Mouse (Mus musculus) frontal cortex, adult 2 months (tissue): ENCODE results near the gene Ppp1r14c. TPM values are rescaled to one million over a fixed set of nuclear protein-coding genes. Genes with fewer than 3 reads are reported as not detected.
A peak's percentile ranks its signal among the peaks of the same experiment; 100 is the strongest.
"Not testable (repeated sequence)": the region's sequence is repeated elsewhere in the genome, so short reads cannot be mapped to it uniquely, and the experiment has no call there.

ENCODE experiments used
- DNase-seq, 2 experiments: peaks; one replicate each; pipeline ENCODE4 v3.0.0; 2022; ENCODE audit warnings: low spot score in 1 of 2; ENCODE audit errors: extremely low spot score in 1 of 2
- polyA plus RNA-seq: library from polyadenylated mRNA; depleted of rRNA; stranded (reverse); fragments of >200 nt; gene quantifications from 2 replicates; pipeline ENCODE4 v1.2.3, GENCODE M21; 2012; rRNA removed

Ppp1r14c gene
- polyA plus RNA-seq, 1 experiment: 16.5 TPM

GRCm38 (mm10) chr10:3458686-3459085, 92.8 kb downstream of the Ppp1r14c start:
- DNase-seq: no peak

DNA sequence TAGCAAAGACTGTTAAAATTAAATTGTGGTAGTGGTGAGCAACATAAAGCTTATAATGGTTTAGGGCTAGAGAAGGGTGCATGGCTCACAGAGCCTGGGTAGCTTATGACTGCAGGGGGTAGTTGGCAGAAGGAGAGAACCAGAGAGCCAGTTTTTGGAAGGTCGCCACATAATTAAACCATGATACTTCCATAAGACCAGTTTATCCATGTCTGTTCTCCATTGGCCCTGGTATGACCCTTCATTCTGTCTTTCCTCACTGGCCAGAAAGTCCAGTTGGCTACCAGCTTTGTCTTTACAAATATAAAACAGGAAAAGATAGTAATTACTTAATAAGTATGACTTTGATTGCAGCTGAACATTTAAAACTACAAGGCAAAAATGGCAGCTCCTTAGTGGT, 95.0 kb downstream of the Ppp1r14c start:
- DNase-seq: no peak

- DNase-seq: no peak
Measured at GRCm38 (mm10) chr10:3466135-3466626, 100.3 kb downstream of the Ppp1r14c start.

DNA sequence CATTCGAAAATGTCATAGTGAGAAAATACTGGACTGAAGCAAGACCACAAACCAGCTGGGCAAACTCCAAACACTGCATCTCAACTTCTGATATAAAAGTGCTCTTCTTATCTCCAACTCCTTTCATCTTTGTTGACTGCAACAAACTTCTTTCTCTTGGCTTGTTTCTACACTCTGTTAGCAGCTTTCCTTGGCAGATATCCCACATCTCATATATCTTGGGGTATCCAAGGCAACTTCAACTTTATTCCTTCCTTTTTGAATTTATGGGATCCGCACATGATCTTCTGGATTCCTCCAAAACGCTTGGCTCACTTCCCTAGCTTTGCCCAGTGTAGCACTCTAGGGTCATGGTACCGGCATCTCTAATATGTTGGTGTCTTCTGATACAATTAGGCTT, 102.7 kb downstream of the Ppp1r14c start:
- no peak for DNase-seq

DNA sequence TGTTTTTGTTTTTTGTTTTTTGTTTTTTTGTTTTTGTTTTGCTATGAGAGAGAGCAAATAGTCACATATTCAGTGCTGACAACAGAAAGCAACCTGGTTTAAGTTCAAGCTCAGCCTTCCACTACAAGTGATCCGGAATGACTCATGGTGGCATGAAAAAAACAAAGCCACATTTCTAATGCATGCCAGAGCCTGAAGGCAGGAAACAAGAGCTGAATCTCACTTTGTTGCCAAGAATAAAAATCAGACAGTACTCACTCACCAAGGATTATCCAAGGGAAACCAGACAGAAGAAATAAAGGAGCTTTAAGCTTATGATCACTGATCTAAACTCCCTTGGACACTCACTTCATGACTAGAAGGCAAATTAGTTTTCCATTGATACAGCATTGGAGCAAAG, 110.8 kb downstream of the Ppp1r14c start:
- DNase-seq: no peak

- no peak for DNase-seq
Measured at GRCm38 (mm10) chr10:3479772-3480171, 113.9 kb downstream of the Ppp1r14c start.

- no peak for DNase-seq
Measured at GRCm38 (mm10) chr10:3490052-3490451, 124.2 kb downstream of the Ppp1r14c start.

DNA sequence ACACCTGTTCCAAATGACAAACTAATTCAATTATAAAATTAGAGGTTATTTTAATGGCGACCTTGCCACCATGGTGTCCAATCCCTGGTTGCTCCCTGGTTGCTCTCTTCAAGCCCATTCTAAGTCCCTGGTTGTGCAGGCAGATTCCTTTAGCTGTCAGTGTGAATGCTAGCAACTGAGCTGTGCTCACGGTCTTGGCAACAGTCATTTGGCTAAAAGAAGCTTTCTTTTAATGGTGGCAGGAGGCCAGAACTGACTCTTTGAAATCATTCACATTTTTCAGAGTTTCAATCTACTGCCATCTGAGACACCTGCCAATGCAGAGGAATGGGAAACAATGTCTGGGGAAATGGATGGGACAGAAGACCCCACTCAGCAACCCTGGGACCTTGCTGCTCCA, 130.9 kb downstream of the Ppp1r14c start:
- DNase-seq: peak in 1 of 2 experiments; percentile 42

GRCm38 (mm10) chr10:3500846-3501245, 135.0 kb downstream of the Ppp1r14c start:
- not testable (repeated sequence) for DNase-seq

GRCm38 (mm10) chr10:3507484-3508221, 141.8 kb downstream of the Ppp1r14c start:
- peak in 1 of 2 experiments; percentile 70 for DNase-seq

GRCm38 (mm10) chr10:3508222-3508588, 142.3 kb downstream of the Ppp1r14c start:
- no peak for DNase-seq

DNA sequence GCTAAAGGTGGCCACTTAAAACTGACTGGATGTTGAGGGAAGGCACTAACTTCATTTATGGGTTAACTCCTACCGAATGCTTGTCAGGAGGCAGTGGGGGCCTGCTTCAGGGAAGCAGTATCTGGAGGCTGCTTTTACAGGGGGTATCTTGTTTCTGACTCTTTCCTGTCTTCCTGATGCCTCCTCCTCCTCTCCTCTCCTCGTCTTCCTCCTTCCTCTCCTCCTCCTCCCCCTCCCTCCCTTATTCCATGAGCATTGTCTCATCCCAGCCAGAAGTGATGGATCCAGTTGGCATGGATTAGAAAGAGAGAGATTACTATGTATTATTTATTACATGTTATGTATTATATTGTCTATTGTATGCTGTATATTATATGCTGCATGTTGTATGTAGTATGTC, 142.9 kb downstream of the Ppp1r14c start:
- DNase-seq: no peak

DNA sequence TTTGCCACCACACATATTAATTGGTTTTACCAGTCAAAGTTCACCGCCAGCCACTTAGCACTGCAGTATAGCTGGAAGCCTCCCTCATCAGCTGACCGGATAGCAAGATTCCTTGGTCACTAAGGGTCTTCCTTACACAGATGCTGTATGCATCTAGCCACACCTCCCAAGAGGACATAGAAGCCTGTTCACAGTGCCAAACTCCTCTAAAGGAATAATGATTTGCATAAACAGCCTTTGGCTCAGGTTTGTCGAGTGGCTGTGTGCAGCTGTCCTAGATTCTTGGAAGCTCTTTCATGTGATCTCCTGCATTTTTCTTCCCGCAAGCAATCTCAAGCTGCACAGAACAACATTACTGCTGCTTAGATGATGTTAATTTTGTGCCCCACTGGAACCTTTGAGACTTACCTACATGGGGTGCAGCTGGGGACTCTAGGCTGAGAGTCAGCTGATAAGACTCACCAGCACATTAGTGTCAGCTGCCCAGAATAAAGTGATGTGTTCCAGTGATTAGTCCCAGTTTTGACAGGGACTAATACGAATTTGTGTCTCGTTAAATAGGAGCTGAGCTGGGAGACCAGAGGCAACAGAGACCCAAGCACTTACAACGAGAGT, 143.9 kb downstream of the Ppp1r14c start:
- no peak for DNase-seq

DNA sequence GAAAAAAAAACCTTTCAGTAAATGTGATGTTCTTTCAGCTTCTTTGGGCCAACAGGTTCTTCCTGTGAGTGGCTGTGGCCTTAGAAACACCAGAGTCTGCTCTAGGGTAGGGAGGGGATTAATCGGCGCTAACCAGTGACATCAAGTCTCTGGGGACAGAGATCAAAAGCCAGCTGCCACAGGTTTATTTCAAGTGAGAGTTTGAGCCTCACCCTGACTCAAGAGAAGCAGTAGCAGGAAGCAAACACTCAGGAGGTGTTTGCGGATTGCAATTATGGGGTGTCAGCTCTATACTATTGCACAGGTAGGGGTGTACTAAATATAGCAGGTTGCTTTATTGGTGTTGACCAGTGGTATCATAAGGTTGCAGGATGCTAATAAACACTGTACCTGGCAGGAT, 144.6 kb downstream of the Ppp1r14c start:
- no peak for DNase-seq

GRCm38 (mm10) chr10:3511401-3511800, 145.5 kb downstream of the Ppp1r14c start:
- no peak for DNase-seq

- no peak for DNase-seq
Measured at GRCm38 (mm10) chr10:3512620-3513305, 146.9 kb downstream of the Ppp1r14c start.

GRCm38 (mm10) chr10:3513947-3514346, 148.1 kb downstream of the Ppp1r14c start:
- DNase-seq: peak in 1 of 2 experiments; percentile 24

Other genes starting within 250 kb of the Ppp1r14c start
- not detected in 2 replicates for gene H60c, start 98.3 kb upstream of the Ppp1r14c start, polyA plus RNA-seq
- gene Iyd, start 174.2 kb downstream of the Ppp1r14c start, polyA plus RNA-seq: 0.36 and 0.44 TPM in 2 replicates